8 mouse cellular contexts compared by ENCODE assay signal in the genomic region with DNA sequence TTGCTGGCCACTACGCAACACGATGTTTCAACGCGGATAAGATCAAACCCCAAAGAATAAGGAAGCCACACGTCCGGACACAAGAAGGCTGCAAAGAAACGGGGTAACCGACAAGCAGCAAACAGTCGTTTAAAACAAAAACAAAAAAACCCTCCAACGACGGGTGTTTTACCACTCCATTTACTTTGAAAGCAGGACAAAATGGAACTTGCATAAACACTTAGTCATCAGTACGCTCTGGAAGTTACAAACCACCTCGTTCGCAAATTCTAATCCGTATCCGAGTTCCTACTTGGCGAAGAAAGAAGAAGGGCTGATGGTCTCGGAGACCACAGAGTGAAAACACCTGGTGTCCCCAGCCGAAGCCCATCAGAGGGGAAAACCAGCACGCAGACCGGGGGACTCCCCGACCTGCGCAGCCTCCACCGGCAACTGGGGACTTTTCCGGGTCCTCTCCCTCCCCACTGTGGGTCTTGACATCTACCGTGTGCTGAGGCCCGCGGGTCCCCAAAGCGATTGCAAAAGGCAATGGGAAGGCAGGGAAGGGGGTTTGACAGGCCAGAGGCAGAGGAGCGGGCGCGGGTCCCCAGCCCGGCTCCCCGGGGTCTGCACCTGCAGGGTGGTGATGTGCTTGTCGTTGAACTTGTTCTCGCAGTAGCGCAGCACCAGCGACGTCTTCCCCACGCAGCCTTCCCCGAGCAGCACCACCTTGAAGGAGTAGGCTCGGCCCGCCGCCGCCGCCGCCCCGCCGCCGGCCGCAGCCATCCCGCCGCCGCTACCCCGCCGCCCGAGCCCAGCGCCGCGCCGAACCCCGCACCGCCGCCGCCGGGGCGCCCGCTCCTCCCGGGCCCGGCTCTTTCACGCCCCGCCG. TPM values are rescaled to one million over a fixed set of nuclear protein-coding genes. Genes with fewer than 3 reads are reported as not detected.
DNase-seq lines count a peak whose midpoint lies in the region; ATAC-seq and TF ChIP-seq lines count a peak whose summit lies in the region.

No protein-coding gene starts in this region.

- peak; percentile 71 for ATAC-seq in hindbrain, embryonic 11.5 days (ENCODE audit: low FRiP score)
- ATAC-seq in midbrain, embryonic 16.5 days = peak; percentile 80

- H3K27ac ChIP-seq in layer of hippocampus, adult 2 months = peak overlapping the region; percentile 100
- peak overlapping the region; percentile 97 for H3K27ac ChIP-seq in embryonic fibroblast, embryonic 13.5 days (ENCODE audit: insufficient read depth, low read length)
- H3K27ac ChIP-seq in hindbrain, embryonic 11.5 days (ENCODE audit: low read depth, low read length) = peak overlapping the region; percentile 65
- peak overlapping the region; percentile 86 for H3K27ac ChIP-seq in liver, adult 2 months (replicated peaks; ENCODE audit: insufficient read depth, low read depth, low read length)
- peak overlapping the region; percentile 98 for H3K27ac ChIP-seq in midbrain, embryonic 16.5 days (ENCODE audit: low read length)

- peak overlapping the region; percentile 96 for H3K4me3 ChIP-seq in layer of hippocampus, adult 2 months
- H3K4me3 ChIP-seq in embryonic fibroblast, embryonic 13.5 days (ENCODE audit: insufficient read depth, low read length) = peak overlapping the region; percentile 97
- peak overlapping the region; percentile 81 for H3K4me3 ChIP-seq in hindbrain, embryonic 11.5 days (ENCODE audit: low read depth, low read length)
- peak overlapping the region; percentile 66 for H3K4me3 ChIP-seq in liver, adult 2 months (ENCODE audit: insufficient read depth, low read depth, low read length)
- peak overlapping the region; percentile 98 for H3K4me3 ChIP-seq in midbrain, embryonic 16.5 days (ENCODE audit: low read depth, low read length)

- H3K4me1 ChIP-seq in embryonic fibroblast, embryonic 13.5 days (ENCODE audit: control insufficient read depth, insufficient read depth, low read length) = peaks cover 3% of the 10 kb centered on the region
- H3K4me1 ChIP-seq in hindbrain, embryonic 11.5 days (replicated peaks; ENCODE audit: control insufficient read depth, insufficient read depth, low read length) = no peaks in the 10 kb centered on the region
- peaks cover 28% of the 10 kb centered on the region for H3K4me1 ChIP-seq in liver, adult 2 months (ENCODE audit: control insufficient read depth, insufficient read depth, low read length)
- H3K4me1 ChIP-seq in midbrain, embryonic 16.5 days (ENCODE audit: control insufficient read depth, insufficient read depth, low read length) = peaks cover 29% of the 10 kb centered on the region

- WGBS in hindbrain, embryonic 11.5 days = 3% methylated on average over 47 of the region's 73 CpGs
- under 1% methylated on average over 73 of the region's 73 CpGs for WGBS in liver, adult 2 months
- under 1% methylated on average over 42 of the region's 73 CpGs for WGBS in midbrain, embryonic 16.5 days

- no peaks in the 10 kb centered on the region for H3K36me3 ChIP-seq in hindbrain, embryonic 11.5 days (ENCODE audit: control insufficient read depth, insufficient read depth, low read length)
- H3K36me3 ChIP-seq in liver, adult 2 months (ENCODE audit: control insufficient read depth, insufficient read depth, low read length) = no peaks in the 10 kb centered on the region
- no peaks in the 10 kb centered on the region for H3K36me3 ChIP-seq in midbrain, embryonic 16.5 days (ENCODE audit: control insufficient read depth, insufficient read depth, low read length)

- TF ChIP-seq CTCF in layer of hippocampus, adult 2 months (conservative IDR thresholded peaks at IDR 0.05) = no peak
- TF ChIP-seq CTCF in embryonic fibroblast, embryonic 13.5 days (IDR thresholded peaks at IDR 0.05; ENCODE audit: borderline replicate concordance, insufficient read depth, low read length) = no peak
- no peak for TF ChIP-seq CTCF in liver, adult 2 months (IDR thresholded peaks at IDR 0.05; ENCODE audit: low read depth, low read length)

- H3K4me2 ChIP-seq in hindbrain, embryonic 11.5 days (replicated peaks; ENCODE audit: low read depth, low read length) = peak overlapping the region; percentile 78
- H3K4me2 ChIP-seq in midbrain, embryonic 16.5 days (ENCODE audit: low read length) = peak overlapping the region; percentile 59

- DNase-seq in layer of hippocampus, adult 2 months (ENCODE audit: low spot score in 2 of 2) = peak in 1 of 2 experiments; percentile 36
- no peak for DNase-seq in layer of hippocampus, adult 11-12 months (ENCODE audit: low spot score)
- DNase-seq in T-cell, adult 2 months (ENCODE audit: low spot score) = peak; percentile 90
- peak; percentile 57 for DNase-seq in hindbrain, embryonic 11.5 days (ENCODE audit: low spot score)
- no peak for DNase-seq in liver, adult 2 months (ENCODE audit: extremely low read depth, low read depth, low spot score)
- peak; percentile 46 to 58 for DNase-seq in thymus, postnatal 10 days (ENCODE audit: low spot score in 2 of 2)

- no peaks in the 10 kb centered on the region for H3K27me3 ChIP-seq in hindbrain, embryonic 11.5 days (ENCODE audit: control insufficient read depth, insufficient read depth, low read length)
- no peaks in the 10 kb centered on the region for H3K27me3 ChIP-seq in liver, adult 2 months (ENCODE audit: control insufficient read depth, insufficient read depth, low read length)
- H3K27me3 ChIP-seq in midbrain, embryonic 16.5 days (ENCODE audit: control insufficient read depth, insufficient read depth, low read depth, low read length) = no peaks in the 10 kb centered on the region

- TF ChIP-seq POLR2A in embryonic fibroblast, embryonic 13.5 days (IDR thresholded peaks at IDR 0.05; ENCODE audit: low read depth, low read length) = no peak
- no peak for TF ChIP-seq POLR2A in liver, adult 2 months (IDR thresholded peaks at IDR 0.05; ENCODE audit: extremely low read depth, insufficient read depth, low read length)

- H3K9ac ChIP-seq in hindbrain, embryonic 11.5 days (ENCODE audit: low read depth, low read length) = peak overlapping the region; percentile 87
- H3K9ac ChIP-seq in liver, adult 2 months (ENCODE audit: low read depth, low read length) = peak overlapping the region; percentile 90
- H3K9ac ChIP-seq in midbrain, embryonic 16.5 days (ENCODE audit: low read depth, low read length) = peak overlapping the region; percentile 96

- H3K79me2 ChIP-seq in liver, adult 2 months (ENCODE audit: control insufficient read depth, insufficient read depth, low read length) = peaks cover 39% of the 10 kb centered on the region

- H3K9me3 ChIP-seq in hindbrain, embryonic 11.5 days (ENCODE audit: control insufficient read depth, low read length) = no peaks in the 10 kb centered on the region
- no peaks in the 10 kb centered on the region for H3K9me3 ChIP-seq in midbrain, embryonic 16.5 days (replicated peaks; ENCODE audit: control insufficient read depth, low read length, poor library complexity, severe bottlenecking)

RNA-seq across cellular contexts. Expression of a gene that starts 0.6 kb away (rescaled TPM):
- total RNA-seq in layer of hippocampus, adult 2 months (2021) = 10 to 100 TPM; 55.2 to 57.2 TPM
- polyA plus RNA-seq in embryonic fibroblast, embryonic 13.5 days (2011; ENCODE audit: insufficient read length, low read depth, missing spikeins) = 63.3 and 64.7 TPM in 2 replicates
- 10.1 and 10.6 TPM in 2 replicates for polyA plus RNA-seq in hindbrain, embryonic 11.5 days (2014; fragmentation: Nextera tagmentation; extraction: Ambion mirVana)
- total RNA-seq in liver, adult 2 months (2014; rRNA removed) = 14.7 and 16.5 TPM in 2 replicates
- polyA plus RNA-seq in liver, adult 2 months (2012; rRNA removed) = 18.0 and 19.0 TPM in 2 replicates
- 6.6 and 7.0 TPM in 2 replicates for polyA plus RNA-seq in midbrain, embryonic 16.5 days (2015; fragmentation: Nextera tagmentation; extraction: Ambion mirVana)

RNA-seq across cellular contexts. Expression of a gene that starts 47.5 kb away (rescaled TPM):
- 10 to 100 TPM; 42.0 to 42.7 TPM for total RNA-seq in layer of hippocampus, adult 2 months (2021)
- 40.7 and 51.5 TPM in 2 replicates for polyA plus RNA-seq in embryonic fibroblast, embryonic 13.5 days (2011; ENCODE audit: insufficient read length, low read depth, missing spikeins)
- polyA plus RNA-seq in hindbrain, embryonic 11.5 days (2014; fragmentation: Nextera tagmentation; extraction: Ambion mirVana) = 35.7 and 39.1 TPM in 2 replicates
- 30.8 and 36.7 TPM in 2 replicates for total RNA-seq in liver, adult 2 months (2014; rRNA removed)
- 41.8 and 47.4 TPM in 2 replicates for polyA plus RNA-seq in liver, adult 2 months (2012; rRNA removed)
- polyA plus RNA-seq in midbrain, embryonic 16.5 days (2015; fragmentation: Nextera tagmentation; extraction: Ambion mirVana) = 37.6 and 38.2 TPM in 2 replicates

Comparison
In these comparisons a context has a peak if more than half of its experiments do, and no peak if none do; other contexts are left out.
1. DNase-seq: peak in T-cell, adult 2 months (single experiment), hindbrain, embryonic 11.5 days (single experiment) and thymus, postnatal 10 days (2 of 2); none in layer of hippocampus, adult 11-12 months (single experiment) and liver, adult 2 months (single experiment).
2. Peak in every context shown above with its lines, with median percentiles within 50 percentile points of each other: H3K27ac ChIP-seq, H3K4me3 ChIP-seq and H3K9ac ChIP-seq.